Mouse (Mus musculus) 3134 (cell line): ENCODE results near the gene Bmp5.
A peak's percentile ranks its signal among the peaks of the same experiment; 100 is the strongest.

ENCODE experiments used
- DNase-seq: peaks from one replicate; pipeline ENCODE4 v3.0.0-alpha.2; 2011; ENCODE audit warnings: low spot score; ENCODE audit not compliant: insufficient read length; ENCODE audit errors: extremely low read depth

The Bmp5 gene

GRCm38 (mm10) chr9:75928068-75928467 is 152.9 kb downstream of the Bmp5 start:
- DNase-seq = no peak

GRCm38 (mm10) chr9:75944663-75945062 is 169.5 kb downstream of the Bmp5 start:
- DNase-seq = peak; percentile 35
